Mouse (Mus musculus) liver, embryonic 11.5 days (tissue): ENCODE measurements around the gene Thbs4. TPM values are rescaled to one million over a fixed set of nuclear protein-coding genes. Genes with fewer than 3 reads are reported as not detected.
"Not testable (repeated sequence)": the region's sequence is repeated elsewhere in the genome, so short reads cannot be mapped to it uniquely, and the experiment has no call there.

Experiments
- ATAC-seq: fragments of 200-750 bp; cut with Nextera tagmentation; replicated peaks from 2 replicates; pipeline ENCODE4 v1.8.0; 2017; ENCODE audit warnings: moderate number of reproducible peaks, mild to moderate bottlenecking, moderate TSS enrichment, moderate library complexity; ENCODE audit not compliant: low FRiP score
- DNase-seq: peaks from one replicate; pipeline ENCODE4 v3.0.0-alpha.2; 2017; ENCODE audit warnings: low spot score
- H3K27ac ChIP-seq: fragments of 300-500 bp; sonication (generic); 2 replicates; pipeline ENCODE4 v1.5.1; 2014; ENCODE audit warnings: mild to moderate bottlenecking, low read depth, low read length, control low read depth
- H3K27me3 ChIP-seq: fragments of 300-500 bp; sonication (generic); replicated peaks from 2 replicates; pipeline ENCODE4 v1.6.1; 2014; ENCODE audit warnings: low read length, mixed read lengths; ENCODE audit not compliant: control insufficient read depth, insufficient read depth
- H3K36me3 ChIP-seq: fragments of 300-500 bp; sonication (generic); 2 replicates; pipeline ENCODE4 v1.6.1; 2014; ENCODE audit warnings: mild to moderate bottlenecking, low read length, moderate library complexity, mixed read lengths; ENCODE audit not compliant: control insufficient read depth, insufficient read depth
- H3K4me1 ChIP-seq: fragments of 300-500 bp; sonication (generic); replicated peaks from 2 replicates; pipeline ENCODE4 v1.6.1; 2014; ENCODE audit warnings: low read length, mixed read lengths; ENCODE audit not compliant: control insufficient read depth, insufficient read depth
- H3K4me2 ChIP-seq: fragments of 300-500 bp; sonication (generic); 2 replicates; pipeline ENCODE4 v1.6.1; 2014; ENCODE audit warnings: mild to moderate bottlenecking, control low read depth, moderate library complexity
- H3K4me3 ChIP-seq: fragments of 300-500 bp; sonication (generic); 2 replicates; pipeline ENCODE4 v1.5.1; 2014; ENCODE audit warnings: low read depth, low read length, control low read depth
- H3K9ac ChIP-seq: fragments of 300-500 bp; sonication (generic); 2 replicates; pipeline ENCODE4 v1.6.1; 2014; ENCODE audit warnings: low read depth, low read length, control low read depth
- H3K9me3 ChIP-seq: fragments of 300-500 bp; sonication (generic); 2 replicates; pipeline ENCODE4 v1.6.1; 2016; ENCODE audit warnings: low read length, inconsistent platforms, mixed read lengths; ENCODE audit not compliant: control insufficient read depth
- WGBS: fragments of 180-500 bp; shearing (Covaris S2); extraction: QIAGEN DNeasy Blood & Tissue Kit; methylation state at CpG from one replicate; pipeline ENCODE4 v1.1.7; 2014; 5-methylcytosine and 5-hydroxymethylcytosine counted together
- polyA plus RNA-seq: library from polyadenylated mRNA; unstranded; fragments of >200 nt; fragmentation: Nextera tagmentation; extraction: Ambion mirVana; gene quantifications from 2 replicates; pipeline ENCODE4 v1.2.1, GENCODE M21; 2014

Gene Thbs4
- polyA plus RNA-seq: 1.6 and 1.8 TPM in 2 replicates

DNA sequence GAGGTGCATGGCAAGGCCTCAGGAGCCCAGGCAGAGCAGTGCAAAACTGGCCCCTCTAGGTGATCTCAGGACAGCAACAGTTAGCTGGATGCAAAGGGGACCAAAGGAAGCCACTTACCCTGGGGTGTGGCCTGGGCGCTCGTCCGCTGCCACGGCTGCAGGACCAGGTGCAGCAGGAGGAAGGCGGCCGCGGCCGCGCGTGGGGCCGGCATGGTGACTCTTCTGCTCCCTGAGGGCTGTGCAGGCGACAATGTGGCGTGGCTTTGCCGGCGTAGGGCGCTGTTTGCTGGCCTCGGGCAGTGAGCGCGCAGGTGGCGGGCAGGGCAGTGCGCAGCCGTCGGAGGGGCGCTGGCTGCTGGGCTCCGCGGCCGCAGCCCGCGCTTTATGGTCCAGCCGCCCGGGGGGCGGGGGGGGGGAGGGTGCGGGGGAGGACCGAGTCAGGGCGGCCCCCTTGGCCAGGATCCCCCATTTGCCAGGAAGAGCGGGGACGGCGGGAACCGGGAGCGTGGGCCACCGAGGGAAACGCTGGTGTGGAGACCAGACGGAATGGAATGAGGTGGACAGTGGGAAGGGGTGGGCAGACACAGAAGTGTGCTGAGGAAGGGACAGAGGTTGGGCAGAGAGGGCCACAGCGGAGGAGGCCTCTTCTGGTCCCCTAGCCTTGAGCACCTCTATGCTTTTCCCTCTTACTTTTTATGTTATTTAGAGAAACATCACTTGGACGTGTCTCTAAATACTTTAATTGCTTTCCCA is at the start of gene Thbs4:
Gene Thbs4 (minus strand): TSS at position 357 of the 753 bp plus-strand sequence.
- no peak for DNase-seq
- no peak for ATAC-seq
- H3K9ac ChIP-seq: no peak within 1 kb of the TSS
- no peaks in the 10 kb centered on the region for H3K4me1 ChIP-seq
- no peaks in the 10 kb centered on the region for H3K36me3 ChIP-seq
- H3K4me2 ChIP-seq: peak within 1 kb of the TSS; percentile 58
- peak within 1 kb of the TSS; percentile 20; the same call in 1 of the 2 replicates for H3K4me3 ChIP-seq
- H3K27me3 ChIP-seq: peaks cover 34% of the 10 kb centered on the region
- WGBS: 12% methylated on average over 42 of the region's 45 CpGs
- no peak within 1 kb of the TSS for H3K27ac ChIP-seq
- H3K9me3 ChIP-seq: no peaks in the 10 kb centered on the region

DNA sequence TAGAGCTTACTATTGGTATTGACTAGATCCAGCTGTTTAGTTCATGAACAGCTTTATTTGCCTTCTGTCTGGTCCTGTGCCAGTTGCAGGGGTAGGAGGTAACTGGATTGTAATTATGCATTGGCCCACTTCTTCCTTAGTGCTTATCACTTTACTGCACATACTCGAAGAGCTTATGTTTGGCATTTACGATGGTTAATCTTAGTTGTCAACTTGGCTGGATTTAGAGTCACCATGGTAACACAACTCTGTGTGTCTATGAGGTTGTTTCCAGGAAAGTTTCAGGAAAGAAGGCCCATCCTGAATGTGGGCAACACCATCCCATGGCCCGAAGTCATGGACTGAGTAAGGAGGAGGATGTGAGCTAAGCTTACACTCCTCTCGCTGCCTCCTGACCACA is 38.5 kb upstream of the Thbs4 start:
- Histone ChIP-seq H3K4me3 (no peak overlapping the region), H3K4me1 (no peaks in the 10 kb centered on the region), H3K9me3 (no peaks in the 10 kb centered on the region), H3K9ac (no peak overlapping the region), H3K27ac (no peak overlapping the region), H3K4me2 (no peak overlapping the region), H3K36me3 (no peaks in the 10 kb centered on the region), H3K27me3 (no peaks in the 10 kb centered on the region; the same call in 1 of the 2 replicates)
- WGBS: 81% methylated on average over 4 of the region's 4 CpGs
- ATAC-seq (no peak), DNase-seq (no peak)

DNA sequence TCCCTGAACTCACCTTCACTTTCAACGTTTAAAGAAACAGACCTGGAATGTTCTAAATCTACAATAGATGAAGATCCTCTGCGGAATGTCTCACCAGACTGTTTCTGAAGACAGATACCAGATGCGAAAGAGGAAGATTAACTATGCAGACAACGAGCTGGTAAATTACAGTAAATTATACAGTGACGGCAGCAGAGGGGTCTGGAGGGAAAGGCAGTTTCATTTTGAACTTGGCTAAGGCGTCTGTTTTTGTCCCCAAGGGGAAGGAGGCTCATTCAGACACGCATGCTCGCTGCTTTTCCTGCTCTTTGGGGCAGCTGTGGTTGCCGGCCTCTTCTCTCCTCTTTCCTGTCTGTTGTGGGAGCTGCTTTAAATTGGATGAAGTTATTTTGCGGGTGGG is 34.2 kb upstream of the Thbs4 start:
- H3K27ac ChIP-seq: no peak overlapping the region
- no peaks in the 10 kb centered on the region; the same call in 1 of the 2 replicates for H3K27me3 ChIP-seq
- no peaks in the 10 kb centered on the region for H3K4me1 ChIP-seq
- H3K9me3 ChIP-seq: no peaks in the 10 kb centered on the region
- DNase-seq (no peak), ATAC-seq (no peak)
- no peak overlapping the region for H3K4me2 ChIP-seq
- 48% methylated on average over 10 of the region's 10 CpGs for WGBS
- H3K4me3 ChIP-seq: no peak overlapping the region
- no peak overlapping the region for H3K9ac ChIP-seq
- no peaks in the 10 kb centered on the region for H3K36me3 ChIP-seq

DNA sequence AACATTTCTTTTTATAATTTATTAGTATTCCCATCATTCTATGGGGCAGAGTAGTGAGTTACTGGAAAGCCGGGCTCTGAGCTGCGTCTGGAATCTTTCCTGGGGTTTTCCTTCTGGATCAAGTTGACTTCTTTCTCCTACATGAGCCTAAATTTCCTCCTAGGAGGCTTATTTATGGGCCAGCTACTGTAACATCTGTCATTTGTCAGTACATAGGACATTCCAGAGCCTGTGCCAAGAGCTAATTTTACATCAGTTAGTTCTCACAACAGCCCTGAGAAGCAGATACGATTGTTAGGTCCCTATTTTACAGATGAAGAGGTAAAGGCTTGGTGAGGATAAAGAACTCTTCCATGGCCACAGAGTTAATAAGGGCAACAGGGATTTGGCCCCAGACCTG is 22.7 kb upstream of the Thbs4 start:
- H3K4me1 ChIP-seq: no peaks in the 10 kb centered on the region
- no peak overlapping the region for H3K27ac ChIP-seq
- no peak overlapping the region for H3K9ac ChIP-seq
- 0 out of 2 replicates have a peak, but pooled peaks cover 2% of the 10 kb centered on the region for H3K27me3 ChIP-seq
- ATAC-seq (no peak), DNase-seq (no peak)
- no peaks in the 10 kb centered on the region for H3K9me3 ChIP-seq
- 74% methylated on average over 3 of the region's 3 CpGs for WGBS
- H3K4me2 ChIP-seq: no peak overlapping the region
- H3K4me3 ChIP-seq: no peak overlapping the region
- H3K36me3 ChIP-seq: no peaks in the 10 kb centered on the region

DNA sequence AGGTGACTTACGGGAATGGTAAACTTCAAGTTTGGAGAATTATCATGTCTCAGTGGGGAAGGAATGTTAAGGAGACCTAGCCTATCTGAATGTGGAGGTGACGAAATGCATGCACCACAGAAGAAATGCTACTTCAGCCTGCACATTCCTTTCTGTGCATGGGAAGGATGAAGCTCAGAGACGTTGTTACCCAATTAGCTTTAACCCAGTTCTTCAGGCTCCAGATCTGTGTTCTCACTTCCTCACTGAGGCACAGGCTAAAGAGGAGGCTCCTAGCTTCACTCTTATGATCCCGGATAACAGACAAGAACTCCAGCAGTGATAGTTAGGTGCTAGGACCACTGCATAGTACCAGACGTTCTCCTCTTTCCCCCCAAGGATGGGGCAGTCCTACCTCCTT is 21.7 kb upstream of the Thbs4 start:
- no peak for DNase-seq
- no peak for ATAC-seq
- Histone ChIP-seq H3K27me3 (0 out of 2 replicates have a peak, but pooled peaks cover 2% of the 10 kb centered on the region), H3K36me3 (no peaks in the 10 kb centered on the region), H3K4me1 (no peaks in the 10 kb centered on the region), H3K27ac (no peak overlapping the region), H3K9ac (no peak overlapping the region), H3K4me2 (no peak overlapping the region), H3K4me3 (no peak overlapping the region), H3K9me3 (no peaks in the 10 kb centered on the region)
- WGBS: 66% methylated on average over 5 of the region's 5 CpGs

DNA sequence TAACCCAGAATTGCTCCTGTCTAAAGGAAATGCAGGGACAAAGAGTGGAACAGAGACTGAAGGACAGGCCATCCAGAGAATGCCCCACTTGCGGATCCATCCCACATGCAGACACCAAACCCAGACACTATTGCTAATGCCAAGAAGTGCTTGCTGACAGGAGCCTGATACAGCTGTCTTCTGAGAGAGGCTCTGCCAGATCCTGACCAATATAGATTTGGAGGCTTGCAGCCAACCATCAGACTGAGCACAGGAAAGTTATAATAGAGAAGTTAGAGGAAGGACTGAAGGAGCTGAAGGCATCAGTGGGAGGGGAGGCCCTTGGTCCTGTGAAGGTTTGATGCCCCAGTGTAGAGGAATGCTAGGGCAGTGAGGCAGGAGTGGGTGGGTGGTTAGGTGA is 16.0 kb upstream of the Thbs4 start:
- not testable (repeated sequence) for H3K4me3 ChIP-seq, DNase-seq, H3K4me2 ChIP-seq, H3K4me1 ChIP-seq, H3K9ac ChIP-seq, ATAC-seq, H3K36me3 ChIP-seq, H3K27me3 ChIP-seq, H3K27ac ChIP-seq, H3K9me3 ChIP-seq
- 79% methylated on average over 1 of the region's 1 CpGs for WGBS

DNA sequence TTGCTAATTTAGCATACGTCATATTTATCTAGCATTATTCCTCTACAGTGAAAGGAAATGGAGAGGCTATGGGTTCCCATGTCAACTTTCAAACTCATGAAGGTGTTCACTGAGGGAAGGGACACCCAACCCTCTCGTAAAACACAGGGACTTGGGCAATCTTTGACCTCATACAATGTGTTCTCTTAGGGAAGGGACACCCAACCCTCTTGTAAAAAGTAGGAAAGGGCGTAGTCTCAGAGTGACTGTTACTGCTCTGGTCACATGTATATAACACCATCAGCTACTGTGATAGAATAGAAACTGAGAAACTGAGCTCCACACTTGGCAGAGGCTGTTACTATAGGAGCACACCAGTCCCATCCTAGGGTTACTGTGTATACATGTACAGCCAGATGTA is 13.2 kb upstream of the Thbs4 start:
- H3K27ac ChIP-seq: no peak overlapping the region
- 85% methylated on average over 3 of the region's 3 CpGs for WGBS
- ATAC-seq: no peak

DNA sequence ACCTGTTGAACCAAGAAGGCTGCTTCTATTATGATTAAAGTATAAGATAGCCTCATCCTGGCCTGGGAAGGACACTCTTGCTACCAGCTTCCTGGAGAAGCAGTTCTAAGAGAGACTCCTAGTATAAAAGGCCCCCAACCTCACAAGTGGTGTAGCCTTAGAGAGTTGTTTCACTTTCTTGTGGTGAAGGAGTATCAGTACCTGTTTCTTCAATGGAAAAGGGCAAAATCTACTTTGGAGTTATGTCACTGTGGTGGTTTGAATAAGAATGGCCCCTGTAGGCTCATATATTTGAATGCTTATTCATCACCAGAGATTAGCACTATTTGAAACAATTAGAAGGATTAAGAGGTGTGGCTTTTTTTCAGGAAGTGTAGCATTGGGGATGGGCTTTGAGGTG is 12.2 kb upstream of the Thbs4 start:
- DNase-seq (no peak), ATAC-seq (no peak)
- no peak overlapping the region for H3K27ac ChIP-seq
- H3K4me2 ChIP-seq: no peak overlapping the region
- no peaks in the 10 kb centered on the region for H3K4me1 ChIP-seq
- H3K4me3 ChIP-seq: no peak overlapping the region
- H3K9me3 ChIP-seq: no peaks in the 10 kb centered on the region
- no peak overlapping the region for H3K9ac ChIP-seq
- H3K27me3 ChIP-seq: no peaks in the 10 kb centered on the region
- no peaks in the 10 kb centered on the region for H3K36me3 ChIP-seq

More for the DNA sequence above, 13.2 kb upstream of the Thbs4 start:
- no peaks in the 10 kb centered on the region for H3K4me1 ChIP-seq
- no peaks in the 10 kb centered on the region for H3K27me3 ChIP-seq
- H3K9me3 ChIP-seq: no peaks in the 10 kb centered on the region
- no peak for DNase-seq
- H3K9ac ChIP-seq: no peak overlapping the region
- H3K4me2 ChIP-seq: no peak overlapping the region
- H3K36me3 ChIP-seq: no peaks in the 10 kb centered on the region
- H3K4me3 ChIP-seq: no peak overlapping the region

DNA sequence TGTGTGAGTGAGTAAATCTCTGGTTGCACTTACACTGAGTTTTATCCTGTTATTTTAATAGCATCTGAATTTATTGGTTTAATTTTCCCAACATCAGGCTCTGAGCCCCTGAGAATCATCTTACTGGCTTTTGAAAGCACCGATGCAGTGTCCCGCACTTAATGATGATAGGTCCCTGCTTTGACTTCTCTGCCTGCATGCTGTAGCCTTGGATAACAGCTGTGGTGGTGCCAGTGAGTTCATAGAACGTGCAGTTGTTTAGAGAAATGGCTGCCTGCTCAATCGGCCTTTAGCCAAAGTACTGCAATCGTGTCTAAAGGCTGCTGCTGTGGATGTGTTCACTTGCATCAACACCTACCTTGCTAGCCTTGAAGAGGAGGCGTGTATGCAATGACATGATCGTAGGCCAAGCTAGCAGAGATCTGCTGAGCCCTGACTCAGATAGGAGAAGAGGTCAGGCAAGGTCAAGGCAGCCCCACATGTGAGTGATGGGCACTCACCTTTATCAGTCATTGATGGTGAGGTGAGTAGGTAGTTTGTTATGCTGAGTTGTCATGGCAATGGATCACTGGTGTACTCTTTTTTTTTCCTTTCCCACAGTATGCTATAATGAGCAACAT is 4.8 kb upstream of the Thbs4 start:
- Histone ChIP-seq H3K4me1 (no peaks in the 10 kb centered on the region), H3K9me3 (no peaks in the 10 kb centered on the region), H3K36me3 (no peaks in the 10 kb centered on the region), H3K4me2 (no peak overlapping the region), H3K4me3 (no peak overlapping the region), H3K27me3 (peaks cover 15% of the 10 kb centered on the region), H3K9ac (no peak overlapping the region), H3K27ac (no peak overlapping the region)
- DNase-seq (no peak), ATAC-seq (no peak)
- 67% methylated on average over 7 of the region's 7 CpGs for WGBS
